Mouse (Mus musculus) myocyte (in vitro differentiated cells): ENCODE measurements at regions not wholly inside any gene's neighbourhood (a gene's known extent, or its start where the extent isn't known, plus 50 kb on each side); places are given as distances from the start of the nearest gene placed in this dataset.

Experiments used
- H3K27me3 ChIP-seq: one replicate; pipeline ENCODE4 v1.6.1; 2011; ENCODE audit not compliant: control insufficient read depth, insufficient read depth, insufficient read length
- H3K36me3 ChIP-seq: one replicate; pipeline ENCODE4 v1.6.1; 2011; ENCODE audit not compliant: control insufficient read depth, insufficient read depth
- H3K4me2 ChIP-seq: one replicate; pipeline ENCODE4 v1.6.1; 2011; ENCODE audit warnings: low read depth, control low read depth
- H3K4me3 ChIP-seq: one replicate; pipeline ENCODE4 v1.5.1; 2011; ENCODE audit warnings: mild to moderate bottlenecking, control low read depth, moderate library complexity
- H3K79me2 ChIP-seq: one replicate; pipeline ENCODE4 v1.6.1; 2011; ENCODE audit not compliant: control insufficient read depth, insufficient read depth
- H3ac ChIP-seq: one replicate; pipeline ENCODE4 v1.6.1; 2011; ENCODE audit not compliant: control insufficient read depth, insufficient read length
- CEBPB ChIP-seq: IDR thresholded peaks from 2 replicates; pipeline ENCODE4 v1.6.1; 2011; ENCODE audit warnings: mild to moderate bottlenecking, moderate library complexity; ENCODE audit not compliant: poor library complexity, insufficient read depth, severe bottlenecking
- E2F4 ChIP-seq: IDR thresholded peaks from one replicate; pipeline ENCODE4 v1.6.1; 2011; ENCODE audit warnings: mild to moderate bottlenecking, control low read depth, moderate library complexity; ENCODE audit not compliant: insufficient read depth
- MAX ChIP-seq: IDR thresholded peaks from one replicate; pipeline ENCODE4 v1.6.1; 2011; ENCODE audit warnings: low read depth, mild to moderate bottlenecking, control low read depth
- MYOD1 ChIP-seq, 3 experiments: IDR thresholded peaks; one replicate each; pipeline ENCODE4 v1.6.1; 2011; ENCODE audit warnings: control low read depth in 2 of 3, low read depth in 2 of 3, mild to moderate bottlenecking in 2 of 3, moderate library complexity in 1 of 3; ENCODE audit not compliant: insufficient read length in 2 of 3, control insufficient read depth in 1 of 3
- MYOG ChIP-seq, 3 experiments: IDR thresholded peaks; one replicate each; pipeline ENCODE4 v1.6.1; 2011; ENCODE audit warnings: control low read depth in 2 of 3, low read depth in 2 of 3, mild to moderate bottlenecking in 2 of 3; ENCODE audit not compliant: insufficient read length in 2 of 3, control insufficient read depth in 1 of 3, insufficient read depth in 1 of 3
- POLR2A ChIP-seq: IDR thresholded peaks from one replicate; pipeline ENCODE4 v1.6.1; 2011; ENCODE audit warnings: low read depth, mild to moderate bottlenecking, control low read depth, moderate library complexity; ENCODE audit not compliant: insufficient read length
- POLR2AphosphoS2 ChIP-seq: IDR thresholded peaks from one replicate; pipeline ENCODE4 v1.6.1; 2011; ENCODE audit warnings: low read depth, control low read depth; ENCODE audit not compliant: insufficient read length
- REST ChIP-seq: IDR thresholded peaks from one replicate; pipeline ENCODE4 v1.6.1; 2011; ENCODE audit warnings: mild to moderate bottlenecking, control low read depth, moderate library complexity; ENCODE audit not compliant: insufficient read depth, insufficient read length
- SRF ChIP-seq: IDR thresholded peaks from one replicate; pipeline ENCODE4 v1.6.1; 2011; ENCODE audit warnings: low read depth; ENCODE audit not compliant: control insufficient read depth, insufficient read length
- TCF12 ChIP-seq: IDR thresholded peaks from one replicate; pipeline ENCODE4 v1.6.1; 2011; ENCODE audit warnings: mild to moderate bottlenecking, control low read depth; ENCODE audit not compliant: poor library complexity, insufficient read depth, severe bottlenecking
- TCF3 ChIP-seq: IDR thresholded peaks from one replicate; pipeline ENCODE4 v1.6.1; 2011; ENCODE audit warnings: low read depth, control low read depth; ENCODE audit not compliant: insufficient read length
- USF1 ChIP-seq: IDR thresholded peaks from one replicate; pipeline ENCODE4 v1.6.1; 2011; ENCODE audit warnings: low read depth, mild to moderate bottlenecking, control low read depth, moderate library complexity

GRCm38 (mm10) chr10:17326724-17327123 is 396.3 kb upstream of the Cited2 start:
- Histone ChIP-seq H3K36me3 (no peaks in the 10 kb centered on the region), H3ac (no peak overlapping the region), H3K4me3 (no peak overlapping the region), H3K79me2 (no peaks in the 10 kb centered on the region), H3K4me2 (no peak overlapping the region), H3K27me3 (no peaks in the 10 kb centered on the region)
- TF ChIP-seq MAX (no peak), POLR2A (no peak), REST (no peak), USF1 (no peak), SRF (no peak), POLR2AphosphoS2 (no peak), CEBPB (no peak), TCF3 (no peak)

DNA sequence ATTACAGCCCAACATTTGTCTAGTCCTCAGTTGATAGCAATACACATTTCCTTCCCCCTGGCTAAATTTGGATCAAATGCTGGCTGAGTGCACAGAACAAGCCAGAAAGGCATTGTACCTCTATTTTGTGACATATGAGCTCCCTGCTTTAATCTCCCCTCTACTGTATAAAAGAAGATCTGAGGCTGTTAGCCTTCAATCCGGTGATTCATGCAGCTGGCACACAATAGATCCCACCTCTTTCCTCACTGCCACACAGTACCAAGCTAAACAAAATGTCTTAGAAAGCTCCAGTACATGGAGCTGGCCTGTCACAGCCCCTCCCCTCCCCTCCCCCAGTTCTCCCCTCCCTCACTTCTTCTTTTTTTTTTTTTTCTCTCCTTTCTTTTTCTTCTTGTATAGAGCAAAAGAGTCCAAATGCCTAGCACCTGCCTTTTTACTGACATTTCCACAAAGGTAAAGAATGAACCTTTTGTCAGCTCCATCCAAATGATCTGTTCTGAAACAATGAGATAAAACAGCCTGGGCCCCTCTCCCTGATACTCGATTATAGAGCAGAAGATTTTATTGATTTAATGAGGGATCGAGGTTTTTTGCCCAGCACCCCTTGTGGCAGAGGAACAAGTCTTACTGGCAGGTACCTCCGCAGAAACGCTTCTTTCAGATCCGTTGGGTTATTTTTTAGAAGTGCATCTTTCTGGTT is 392.0 kb upstream of the Cited2 start:
- H3K4me2 ChIP-seq: peak overlapping the region; percentile 40
- H3K4me3 ChIP-seq: no peak overlapping the region
- H3K27me3 ChIP-seq: no peaks in the 10 kb centered on the region
- no peaks in the 10 kb centered on the region for H3K36me3 ChIP-seq
- H3K79me2 ChIP-seq: no peaks in the 10 kb centered on the region
- TF ChIP-seq USF1 (no peak), SRF (no peak), POLR2AphosphoS2 (no peak), POLR2A (no peak), MYOD1 (IDR thresholded peaks at IDR 0.05; ENCODE audit: control insufficient read depth in 1 of 3, insufficient read length in 2 of 3, low read depth in 2 of 3) (no peak), MAX (no peak), REST (no peak), CEBPB (no peak), E2F4 (no peak), TCF3 (no peak), MYOG (IDR thresholded peaks at IDR 0.05; ENCODE audit: control insufficient read depth in 1 of 3, insufficient read depth in 1 of 3, insufficient read length in 2 of 3, low read depth in 2 of 3) (no peak), TCF12 (no peak)
- H3ac ChIP-seq: no peak overlapping the region

DNA sequence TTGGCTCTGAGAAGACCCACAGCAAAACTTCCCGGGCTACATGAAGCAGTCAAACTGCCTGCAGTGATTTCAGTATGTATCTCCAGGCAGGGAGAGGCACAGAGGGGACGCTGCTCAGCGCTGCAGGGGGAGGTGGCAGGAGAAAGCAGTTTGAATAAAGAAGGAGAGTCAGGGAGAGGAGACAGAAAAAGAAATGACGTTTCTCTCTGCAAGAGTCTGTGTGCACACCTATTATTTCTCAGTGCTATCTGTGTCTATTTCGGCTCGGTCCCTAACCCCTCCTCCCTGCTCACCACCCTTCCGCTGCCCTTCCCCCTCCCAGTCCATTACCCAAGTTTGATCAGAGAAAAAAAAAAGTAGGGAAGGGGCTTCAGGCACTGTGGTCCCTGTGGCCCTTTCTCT is 391.4 kb upstream of the Cited2 start:
- Histone ChIP-seq H3K79me2 (no peaks in the 10 kb centered on the region), H3K4me3 (no peak overlapping the region), H3K4me2 (peak overlapping the region; percentile 28), H3K27me3 (no peaks in the 10 kb centered on the region), H3ac (no peak overlapping the region), H3K36me3 (no peaks in the 10 kb centered on the region)
- no peak for TF ChIP-seq MYOD1 (IDR thresholded peaks at IDR 0.05; ENCODE audit: control insufficient read depth in 1 of 3, insufficient read length in 2 of 3, low read depth in 2 of 3)
- TF ChIP-seq REST: no peak
- TF ChIP-seq TCF12: no peak
- TF ChIP-seq SRF: no peak
- no peak for TF ChIP-seq USF1
- no peak for TF ChIP-seq MYOG (IDR thresholded peaks at IDR 0.05; ENCODE audit: control insufficient read depth in 1 of 3, insufficient read depth in 1 of 3, insufficient read length in 2 of 3, low read depth in 2 of 3)
- TF ChIP-seq MAX: no peak
- TF ChIP-seq E2F4: no peak
- no peak for TF ChIP-seq POLR2AphosphoS2
- TF ChIP-seq POLR2A: no peak
- no peak for TF ChIP-seq CEBPB
- no peak for TF ChIP-seq TCF3

DNA sequence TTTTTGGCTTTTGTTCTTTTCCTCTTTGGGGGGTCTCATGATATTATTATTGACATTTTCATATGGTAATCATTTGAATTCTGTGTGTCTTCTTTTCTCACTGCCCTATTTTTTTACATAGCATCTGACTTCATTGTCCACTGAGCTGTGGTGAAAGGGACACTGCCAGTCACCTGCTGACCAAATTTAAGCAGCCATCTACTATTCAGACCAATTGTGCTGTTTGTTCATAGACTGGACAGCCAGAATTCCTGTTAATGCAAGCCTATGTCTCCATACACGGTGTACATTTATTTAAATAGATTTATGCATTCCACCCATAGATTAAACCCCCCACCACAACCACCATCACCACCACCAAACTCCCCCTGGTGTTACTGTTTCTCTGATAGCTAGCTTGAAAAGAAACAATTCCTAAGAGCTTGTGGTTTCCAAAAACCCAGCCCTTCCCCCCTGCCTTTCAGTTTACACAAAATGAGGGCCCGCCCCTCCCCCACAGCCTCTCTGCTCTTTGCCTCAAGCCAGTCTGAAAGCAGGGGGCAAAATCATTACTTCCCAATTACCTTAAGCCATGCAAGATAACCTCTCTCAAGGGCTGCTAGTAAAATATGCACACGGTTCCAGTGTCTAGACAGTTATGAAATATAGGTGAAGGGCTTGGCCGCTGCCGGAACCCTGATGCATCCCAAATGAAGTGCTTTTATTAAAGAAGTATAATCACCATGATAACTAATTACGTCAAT is 390.8 kb upstream of the Cited2 start:
- TF ChIP-seq MYOG (IDR thresholded peaks at IDR 0.05; ENCODE audit: control insufficient read depth in 1 of 3, insufficient read depth in 1 of 3, insufficient read length in 2 of 3, low read depth in 2 of 3): no peak
- TF ChIP-seq TCF3: no peak
- no peak overlapping the region for H3K4me3 ChIP-seq

GRCm38 (mm10) chr10:17332986-17333385 is 390.0 kb upstream of the Cited2 start:
- no peak overlapping the region for H3K4me2 ChIP-seq
- H3ac ChIP-seq: no peak overlapping the region
- TF ChIP-seq USF1 (no peak), TCF3 (no peak), POLR2AphosphoS2 (no peak), MYOD1 (IDR thresholded peaks at IDR 0.05; ENCODE audit: control insufficient read depth in 1 of 3, insufficient read length in 2 of 3, low read depth in 2 of 3) (no peak), MAX (no peak), SRF (no peak), CEBPB (no peak), REST (no peak), E2F4 (no peak), TCF12 (no peak), POLR2A (no peak), MYOG (IDR thresholded peaks at IDR 0.05; ENCODE audit: control insufficient read depth in 1 of 3, insufficient read depth in 1 of 3, insufficient read length in 2 of 3, low read depth in 2 of 3) (no peak)
- no peaks in the 10 kb centered on the region for H3K27me3 ChIP-seq
- no peak overlapping the region for H3K4me3 ChIP-seq
- H3K36me3 ChIP-seq: no peaks in the 10 kb centered on the region
- H3K79me2 ChIP-seq: no peaks in the 10 kb centered on the region

More for the DNA sequence above, 390.8 kb upstream of the Cited2 start:
- H3K4me2 ChIP-seq: no peak overlapping the region
- H3K79me2 ChIP-seq: no peaks in the 10 kb centered on the region
- H3K36me3 ChIP-seq: no peaks in the 10 kb centered on the region
- no peak overlapping the region for H3ac ChIP-seq
- no peaks in the 10 kb centered on the region for H3K27me3 ChIP-seq
